Comparison of ENCODE assay signal across 23 mouse cellular contexts in genomic region chr7:110143863-110144262, GRCm38 (mm10).
"Had no signal": no experiment of that assay in that cellular context is flagged by ENCODE, and none has a peak within 500 bp of the region (broad histone marks: within the 10 kb centered on the region; RNA-seq: fewer than 3 reads in every experiment).

No protein-coding gene starts in this region.

- DNase-seq: gastrocnemius, postnatal 14 days; gastrocnemius, postnatal 36 days; heart, adult 18-20 months; heart, postnatal 10 days; heart, postnatal 36 days; kidney, adult 11 months; kidney, adult 2 months; kidney, adult 9 months; kidney, postnatal 14 days; kidney, postnatal 36 days; layer of hippocampus, adult 9-11 months; layer of hippocampus, postnatal 36 days; left cerebral cortex, postnatal 4 days had no signal

- H3K27me3 ChIP-seq: heart, embryonic 12.5 days; hindbrain, embryonic 13.5 days; hindbrain, embryonic 15.5 days; kidney, embryonic 15.5 days; limb, embryonic 13.5 days; limb, embryonic 15.5 days; liver, embryonic 12.5 days had no signal

- H3K27ac ChIP-seq: heart, embryonic 10.5 days; hindbrain, embryonic 13.5 days; hindbrain, embryonic 15.5 days; hindbrain, postnatal 0 days; kidney, embryonic 15.5 days; kidney, postnatal 0 days; limb, embryonic 13.5 days; limb, embryonic 15.5 days; liver, embryonic 12.5 days had no signal

- H3K4me2 ChIP-seq: heart, embryonic 12.5 days; hindbrain, embryonic 13.5 days; hindbrain, embryonic 15.5 days; kidney, embryonic 15.5 days; limb, embryonic 13.5 days; limb, embryonic 15.5 days; liver, embryonic 12.5 days had no signal

- H3K4me1 ChIP-seq: heart, embryonic 10.5 days; hindbrain, embryonic 13.5 days; hindbrain, embryonic 15.5 days; kidney, embryonic 15.5 days; limb, embryonic 13.5 days; limb, embryonic 15.5 days; liver, embryonic 12.5 days had no signal

- H3K36me3 ChIP-seq: hindbrain, embryonic 15.5 days had no signal

- H3K4me3 ChIP-seq: heart, embryonic 10.5 days; heart, embryonic 12.5 days; hindbrain, embryonic 13.5 days; hindbrain, embryonic 15.5 days; kidney, embryonic 15.5 days; limb, embryonic 13.5 days; limb, embryonic 15.5 days; liver, embryonic 12.5 days had no signal

- H3K9ac ChIP-seq: heart, embryonic 12.5 days; hindbrain, embryonic 13.5 days; hindbrain, embryonic 15.5 days; kidney, embryonic 15.5 days; limb, embryonic 13.5 days; limb, embryonic 15.5 days; liver, embryonic 12.5 days had no signal

- H3K9me3 ChIP-seq: heart, embryonic 10.5 days; heart, embryonic 12.5 days; hindbrain, embryonic 13.5 days; hindbrain, embryonic 15.5 days; kidney, embryonic 15.5 days; limb, embryonic 13.5 days; limb, embryonic 15.5 days; liver, embryonic 12.5 days had no signal
